Mouse (Mus musculus) testis, adult 2 months (tissue): ENCODE measurements around the gene Tbc1d32. TPM values are rescaled to one million over a fixed set of nuclear protein-coding genes. Genes with fewer than 3 reads are reported as not detected.

ENCODE experiments used
- H3K27ac ChIP-seq: fragments of 200-500 bp; 2 replicates; pipeline ENCODE4 v1.5.1; 2012; ENCODE audit warnings: low read depth, low read length; ENCODE audit not compliant: control insufficient read depth, insufficient read depth
- H3K27me3 ChIP-seq: fragments of 200-500 bp; 2 replicates; pipeline ENCODE4 v1.6.1; 2012; ENCODE audit warnings: mild to moderate bottlenecking, low read length, moderate library complexity; ENCODE audit not compliant: control insufficient read depth, insufficient read depth
- H3K36me3 ChIP-seq: fragments of 200-500 bp; 2 replicates; pipeline ENCODE4 v1.6.1; 2012; ENCODE audit warnings: mild to moderate bottlenecking, low read length; ENCODE audit not compliant: control insufficient read depth, insufficient read depth
- H3K4me1 ChIP-seq: fragments of 200-500 bp; 2 replicates; pipeline ENCODE4 v1.6.1; 2012; ENCODE audit warnings: low read length; ENCODE audit not compliant: control insufficient read depth, insufficient read depth
- H3K4me3 ChIP-seq: fragments of 200-500 bp; 2 replicates; pipeline ENCODE4 v1.5.1; 2012; ENCODE audit warnings: low read depth, mild to moderate bottlenecking, low read length, moderate library complexity, mixed read lengths; ENCODE audit not compliant: control insufficient read depth
- CTCF ChIP-seq: fragments of 200-500 bp; IDR thresholded peaks from 2 replicates; pipeline ENCODE4 v1.5.1; 2012; ENCODE audit warnings: low read depth, mild to moderate bottlenecking, inconsistent platforms, low read length, moderate library complexity; ENCODE audit not compliant: control insufficient read depth, insufficient read depth, insufficient replicate concordance
- POLR2A ChIP-seq: fragments of 200-500 bp; IDR thresholded peaks from 2 replicates; pipeline ENCODE4 v1.6.1; 2012; ENCODE audit warnings: low read depth, mild to moderate bottlenecking, inconsistent platforms, low read length, moderate library complexity; ENCODE audit not compliant: control insufficient read depth
- polyA plus RNA-seq: library from polyadenylated mRNA; depleted of rRNA; stranded (reverse); fragments of >200 nt; gene quantifications from 2 replicates; pipeline ENCODE4 v1.2.3, GENCODE M21; 2012; rRNA removed

Tbc1d32 gene
- polyA plus RNA-seq, 1 experiment, result 2.5 TPM

- Histone ChIP-seq H3K4me1 (no peaks in the 10 kb centered on the region), H3K36me3 (no peaks in the 10 kb centered on the region), H3K27me3 (no peaks in the 10 kb centered on the region), H3K4me3 (no peak overlapping the region), H3K27ac (no peak overlapping the region)
- TF ChIP-seq CTCF, result no peak
- TF ChIP-seq POLR2A, result no peak
Measured at GRCm38 (mm10) chr10:56062746-56063145, 165.7 kb downstream of the Tbc1d32 start.

- Histone ChIP-seq H3K27me3 (no peaks in the 10 kb centered on the region), H3K27ac (no peak overlapping the region), H3K4me3 (no peak overlapping the region), H3K4me1 (no peaks in the 10 kb centered on the region), H3K36me3 (no peaks in the 10 kb centered on the region)
- TF ChIP-seq POLR2A (no peak), CTCF (no peak)
Measured at GRCm38 (mm10) chr10:56061238-56061830, 167.2 kb downstream of the Tbc1d32 start.

GRCm38 (mm10) chr10:56058979-56059422, 169.5 kb downstream of the Tbc1d32 start:
- H3K4me1 ChIP-seq, result no peaks in the 10 kb centered on the region
- H3K36me3 ChIP-seq, result no peaks in the 10 kb centered on the region
- no peak for TF ChIP-seq POLR2A
- TF ChIP-seq CTCF, result no peak
- H3K4me3 ChIP-seq, result no peak overlapping the region
- H3K27me3 ChIP-seq, result no peaks in the 10 kb centered on the region
- no peak overlapping the region for H3K27ac ChIP-seq

GRCm38 (mm10) chr10:56025400-56025799, 203.1 kb downstream of the Tbc1d32 start:
- no peaks in the 10 kb centered on the region for H3K27me3 ChIP-seq
- TF ChIP-seq POLR2A (no peak), CTCF (no peak)
- H3K4me1 ChIP-seq, result no peaks in the 10 kb centered on the region
- no peak overlapping the region for H3K4me3 ChIP-seq
- H3K27ac ChIP-seq, result no peak overlapping the region
- no peaks in the 10 kb centered on the region for H3K36me3 ChIP-seq

GRCm38 (mm10) chr10:56024579-56024978, 203.9 kb downstream of the Tbc1d32 start:
- Histone ChIP-seq H3K36me3 (no peaks in the 10 kb centered on the region), H3K4me1 (no peaks in the 10 kb centered on the region), H3K4me3 (no peak overlapping the region), H3K27me3 (no peaks in the 10 kb centered on the region), H3K27ac (no peak overlapping the region)
- TF ChIP-seq POLR2A (no peak), CTCF (no peak)

GRCm38 (mm10) chr10:55979898-55980521, 248.5 kb downstream of the Tbc1d32 start:
- H3K36me3 ChIP-seq, result no peaks in the 10 kb centered on the region
- no peaks in the 10 kb centered on the region for H3K27me3 ChIP-seq
- H3K4me3 ChIP-seq, result no peak overlapping the region
- TF ChIP-seq POLR2A (no peak), CTCF (no peak)
- H3K27ac ChIP-seq, result no peak overlapping the region
- H3K4me1 ChIP-seq, result no peaks in the 10 kb centered on the region

GRCm38 (mm10) chr10:55978001-55978400, 250.5 kb downstream of the Tbc1d32 start:
- no peaks in the 10 kb centered on the region for H3K36me3 ChIP-seq
- H3K4me1 ChIP-seq, result no peaks in the 10 kb centered on the region
- TF ChIP-seq POLR2A, result no peak
- no peak for TF ChIP-seq CTCF
- H3K4me3 ChIP-seq, result no peak overlapping the region
- H3K27me3 ChIP-seq, result no peaks in the 10 kb centered on the region
- H3K27ac ChIP-seq, result no peak overlapping the region

Other genes starting within 250 kb of the Tbc1d32 start
- gene Msl3l2, start 121.8 kb downstream of the Tbc1d32 start, polyA plus RNA-seq, result 71.3 and 76.1 TPM in 2 replicates
- gene Gja1, start 148.6 kb upstream of the Tbc1d32 start, polyA plus RNA-seq, result 8.3 and 13.6 TPM in 2 replicates